In the genomic region with DNA sequence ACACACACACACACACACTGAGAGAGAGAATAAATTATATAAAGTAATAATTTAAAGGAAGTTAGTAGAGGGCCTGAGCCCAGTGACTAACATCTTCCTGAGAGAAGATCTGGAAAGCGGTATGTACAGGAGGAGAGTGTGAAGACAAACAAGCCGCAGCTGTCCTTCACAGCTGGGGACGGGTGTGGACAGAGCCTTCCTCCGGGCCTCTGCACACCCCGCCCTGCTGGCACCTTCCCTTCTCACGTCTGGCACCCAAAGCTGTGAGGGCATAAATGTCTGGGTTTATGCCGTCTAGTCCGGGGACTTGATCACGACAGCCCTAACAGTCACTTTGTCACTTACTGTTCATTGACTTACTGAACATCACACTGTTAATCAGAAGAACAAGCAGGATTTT, we compare ENCODE assay signal across 17 mouse cellular contexts.
"Had no signal": no experiment of that assay in that cellular context is flagged by ENCODE, and none has a peak within 500 bp of the region (broad histone marks: within the 10 kb centered on the region; RNA-seq: fewer than 3 reads in every experiment).

No protein-coding gene starts in this region.

- H3K4me2 ChIP-seq: liver, embryonic 11.5 days; liver, embryonic 15.5 days; lung, embryonic 15.5 days; midbrain, embryonic 11.5 days; midbrain, embryonic 15.5 days; neural tube, embryonic 13.5 days had no signal

- H3K4me1 ChIP-seq: lung, embryonic 15.5 days had no signal

- H3K4me3 ChIP-seq: left cerebral cortex, adult 2 months; limb, embryonic 10.5 days; liver, embryonic 15.5 days; lung, embryonic 15.5 days; megakaryocyte, embryonic 14.5 days; midbrain, embryonic 15.5 days; neural tube, embryonic 13.5 days had no signal

- H3K9ac ChIP-seq: liver, embryonic 15.5 days; lung, embryonic 15.5 days; midbrain, embryonic 15.5 days; neural tube, embryonic 13.5 days had no signal

- H3K9me3 ChIP-seq: limb, embryonic 10.5 days; liver, embryonic 15.5 days; lung, embryonic 15.5 days; megakaryocyte, embryonic 14.5 days; midbrain, embryonic 15.5 days; neural tube, embryonic 13.5 days had no signal

- DNase-seq: kidney, adult 2 months; kidney, postnatal 25 days; retina, postnatal 1 day; right cerebral cortex, postnatal 4 days; spleen, adult 18-20 months; thymus, adult 18-20 months; thymus, postnatal 14 days had no signal

- H3K36me3 ChIP-seq: limb, embryonic 10.5 days; liver, embryonic 15.5 days; lung, embryonic 15.5 days; midbrain, embryonic 15.5 days; neural tube, embryonic 13.5 days had no signal

- H3K27ac ChIP-seq: left cerebral cortex, adult 2 months; limb, embryonic 10.5 days; liver, embryonic 15.5 days; lung, embryonic 15.5 days; macrophage; neural tube, embryonic 13.5 days had no signal

- H3K27me3 ChIP-seq: liver, embryonic 15.5 days; lung, embryonic 15.5 days; megakaryocyte, embryonic 14.5 days; midbrain, embryonic 15.5 days; neural tube, embryonic 13.5 days had no signal
